Mouse (Mus musculus) midbrain, embryonic 16.5 days (tissue): ENCODE measurements around the gene Cmas. TPM values are rescaled to one million over a fixed set of nuclear protein-coding genes. Genes with fewer than 3 reads are reported as not detected.

ENCODE experiments used
- ATAC-seq: fragments of 200-750 bp; cut with Nextera tagmentation; 2 replicates; pipeline ENCODE4 v1.8.0; 2017; ENCODE audit warnings: moderate TSS enrichment
- H3K27ac ChIP-seq: fragments of 300-500 bp; sonication (generic); 2 replicates; pipeline ENCODE4 v1.5.1; 2014; ENCODE audit warnings: mild to moderate bottlenecking, low read length, mixed read lengths
- H3K27me3 ChIP-seq: fragments of 300-500 bp; sonication (generic); 2 replicates; pipeline ENCODE4 v1.6.1; 2014; ENCODE audit warnings: low read depth, low read length, mixed read lengths; ENCODE audit not compliant: control insufficient read depth, insufficient read depth
- H3K36me3 ChIP-seq: fragments of 300-500 bp; sonication (generic); 2 replicates; pipeline ENCODE4 v1.6.1; 2014; ENCODE audit warnings: mild to moderate bottlenecking, low read length, moderate library complexity, mixed read lengths; ENCODE audit not compliant: control insufficient read depth, insufficient read depth
- H3K4me1 ChIP-seq: fragments of 300-500 bp; sonication (generic); 2 replicates; pipeline ENCODE4 v1.6.1; 2014; ENCODE audit warnings: mild to moderate bottlenecking, low read length, mixed read lengths; ENCODE audit not compliant: control insufficient read depth, insufficient read depth
- H3K4me2 ChIP-seq: fragments of 300-500 bp; sonication (generic); 2 replicates; pipeline ENCODE4 v1.6.1; 2014; ENCODE audit warnings: mild to moderate bottlenecking, low read length, mixed read lengths
- H3K4me3 ChIP-seq: fragments of 300-500 bp; sonication (generic); 2 replicates; pipeline ENCODE4 v1.5.1; 2014; ENCODE audit warnings: low read depth, mild to moderate bottlenecking, low read length, moderate library complexity, mixed read lengths
- H3K9ac ChIP-seq: fragments of 300-500 bp; sonication (generic); 2 replicates; pipeline ENCODE4 v1.6.1; 2014; ENCODE audit warnings: low read depth, low read length, mixed read lengths
- H3K9me3 ChIP-seq: fragments of 300-500 bp; sonication (generic); replicated peaks from 2 replicates; pipeline ENCODE4 v1.6.1; 2014; ENCODE audit warnings: mild to moderate bottlenecking, low read length, mixed read lengths; ENCODE audit not compliant: control insufficient read depth, poor library complexity, severe bottlenecking
- WGBS: fragments of 180-500 bp; shearing (Covaris S2); extraction: QIAGEN DNeasy Blood & Tissue Kit; methylation state at CpG from one replicate; pipeline ENCODE4 v1.1.7; 2014; 5-methylcytosine and 5-hydroxymethylcytosine counted together
- polyA plus RNA-seq: library from polyadenylated mRNA; unstranded; fragments of >200 nt; fragmentation: Nextera tagmentation; extraction: Ambion mirVana; gene quantifications from 2 replicates; pipeline ENCODE4 v1.2.1, GENCODE M21; 2015

The Cmas gene
- polyA plus RNA-seq, 1 experiment from 2014 or later: 226 TPM

DNA sequence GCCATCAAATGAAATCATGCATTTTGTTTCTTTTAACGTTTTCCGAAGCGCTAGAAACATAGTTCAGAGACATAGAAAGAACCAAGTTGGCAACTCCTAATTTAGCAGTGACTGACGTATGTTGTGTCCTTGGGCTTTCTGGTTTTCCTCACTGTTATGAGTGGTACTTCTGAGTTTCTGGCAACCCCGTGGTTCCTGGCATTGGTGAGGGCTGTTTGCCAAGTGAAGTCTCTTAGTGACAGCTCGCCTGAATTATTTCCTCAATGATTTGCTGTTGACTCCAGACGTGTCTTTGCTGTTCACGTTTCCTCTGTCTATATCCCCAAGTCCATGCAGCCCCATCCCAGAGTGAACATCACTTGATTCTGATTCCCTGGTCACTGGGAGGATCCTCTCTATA lies 34.8 kb upstream of the Cmas start:
- WGBS: 95% methylated on average over 8 of the region's 8 CpGs
- no peak overlapping the region for H3K4me3 ChIP-seq
- ATAC-seq: no peak
- no peaks in the 10 kb centered on the region for H3K4me1 ChIP-seq
- no peak overlapping the region for H3K27ac ChIP-seq
- no peak overlapping the region for H3K9ac ChIP-seq
- no peaks in the 10 kb centered on the region for H3K27me3 ChIP-seq
- no peak overlapping the region for H3K4me2 ChIP-seq
- no peaks in the 10 kb centered on the region for H3K9me3 ChIP-seq
- H3K36me3 ChIP-seq: no peaks in the 10 kb centered on the region

DNA sequence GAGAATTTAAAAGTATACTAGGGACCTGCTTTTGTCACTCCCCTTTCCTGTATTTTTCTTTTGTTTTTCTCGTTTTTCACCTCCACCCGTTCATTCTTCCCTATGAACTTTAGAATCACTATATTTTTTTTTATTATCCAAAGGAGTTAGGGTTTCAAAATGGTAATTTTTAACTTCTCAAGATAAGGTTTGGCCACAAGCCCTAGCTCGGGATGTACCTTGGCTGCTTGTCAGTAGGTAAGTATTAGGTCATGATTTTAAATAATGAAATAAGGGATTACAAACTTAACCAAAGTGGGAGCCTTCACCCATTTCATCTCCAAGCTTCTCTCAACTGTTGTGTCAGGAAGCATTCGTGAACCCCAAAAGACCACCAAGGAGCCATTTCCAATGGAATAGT lies 30.5 kb upstream of the Cmas start:
- no peaks in the 10 kb centered on the region for H3K36me3 ChIP-seq
- H3K4me1 ChIP-seq: no peaks in the 10 kb centered on the region
- no peak overlapping the region for H3K27ac ChIP-seq
- no peak overlapping the region for H3K9ac ChIP-seq
- H3K9me3 ChIP-seq: no peaks in the 10 kb centered on the region
- no peak overlapping the region for H3K4me3 ChIP-seq
- H3K4me2 ChIP-seq: no peak overlapping the region
- no peak for ATAC-seq
- no peaks in the 10 kb centered on the region for H3K27me3 ChIP-seq
- 94% methylated on average over 4 of the region's 4 CpGs for WGBS

DNA sequence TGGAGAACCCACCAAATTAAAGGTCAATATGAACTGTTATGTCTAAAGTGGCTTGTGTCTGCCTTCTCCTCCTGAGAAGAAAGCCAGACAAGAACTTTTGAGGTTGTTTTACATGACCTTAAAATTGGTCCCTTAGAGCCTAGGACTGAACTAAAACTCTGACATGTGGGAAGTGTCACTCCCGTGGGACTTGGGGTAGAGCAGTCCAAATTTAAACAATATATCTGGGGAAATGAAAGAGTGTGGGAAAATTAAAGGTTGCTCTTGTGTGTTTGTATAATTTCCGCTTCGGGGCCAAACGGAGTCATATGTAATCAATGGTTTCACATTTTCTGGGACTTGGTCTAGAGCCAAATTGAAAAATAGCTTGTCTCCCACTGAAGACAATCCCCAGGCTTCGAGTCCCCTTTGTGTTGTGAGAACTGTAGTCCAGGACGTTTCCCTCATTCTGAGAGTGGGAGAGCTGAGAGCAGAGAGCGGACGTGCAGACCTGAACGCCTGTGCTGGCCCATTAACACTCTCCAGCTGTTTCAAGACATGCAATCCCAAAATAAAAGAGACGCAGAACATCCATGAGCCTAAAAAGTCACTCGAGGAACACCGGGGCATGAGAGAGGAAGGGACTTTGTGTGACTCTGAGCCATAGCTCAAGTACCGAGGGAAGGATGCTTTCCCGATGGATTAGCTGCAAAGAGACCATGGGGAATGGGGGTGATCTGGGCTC lies 23.8 kb upstream of the Cmas start:
- no peak overlapping the region for H3K4me2 ChIP-seq
- WGBS: 73% methylated on average over 14 of the region's 14 CpGs
- no peaks in the 10 kb centered on the region for H3K9me3 ChIP-seq
- no peak for ATAC-seq
- H3K4me3 ChIP-seq: no peak overlapping the region
- H3K27me3 ChIP-seq: no peaks in the 10 kb centered on the region
- no peak overlapping the region for H3K27ac ChIP-seq
- H3K36me3 ChIP-seq: no peaks in the 10 kb centered on the region
- no peaks in the 10 kb centered on the region for H3K4me1 ChIP-seq
- no peak overlapping the region for H3K9ac ChIP-seq

DNA sequence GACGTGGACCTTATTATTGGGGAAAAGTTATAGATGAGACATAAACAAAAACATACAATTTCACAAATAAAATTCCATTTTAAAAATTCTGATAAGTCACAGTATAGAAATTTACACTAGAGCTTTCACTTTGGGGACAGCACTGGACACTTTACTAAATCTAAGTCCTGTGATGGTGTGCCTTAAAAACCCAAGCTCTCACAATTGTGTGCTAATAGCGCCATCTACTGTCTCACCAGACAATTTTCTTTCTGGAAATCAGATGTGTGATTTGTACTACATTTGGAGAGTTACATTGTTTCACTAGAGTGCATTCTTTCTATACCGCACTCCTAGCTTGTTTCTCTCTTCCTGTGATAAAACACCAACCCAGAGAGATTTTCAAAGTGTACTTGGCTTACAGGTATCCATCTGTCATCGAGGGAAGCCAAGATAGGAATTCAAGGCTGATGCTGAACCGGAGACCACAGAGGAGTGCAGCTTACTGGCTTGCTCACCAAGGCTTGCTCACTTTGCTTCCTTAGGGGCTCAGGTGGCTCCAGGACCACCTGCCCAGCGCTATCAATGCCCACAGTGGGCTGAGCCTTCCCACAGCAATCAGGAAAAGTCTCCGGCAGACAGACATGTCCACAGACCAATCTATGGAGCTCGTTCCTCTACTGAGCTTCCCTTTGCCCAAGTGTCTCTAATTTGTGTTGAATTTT lies 21.0 kb upstream of the Cmas start:
- ATAC-seq: no peak
- H3K9ac ChIP-seq: no peak overlapping the region
- H3K4me1 ChIP-seq: no peaks in the 10 kb centered on the region
- no peak overlapping the region for H3K4me3 ChIP-seq
- H3K4me2 ChIP-seq: no peak overlapping the region
- no peaks in the 10 kb centered on the region for H3K27me3 ChIP-seq
- H3K9me3 ChIP-seq: no peaks in the 10 kb centered on the region
- H3K27ac ChIP-seq: no peak overlapping the region
- H3K36me3 ChIP-seq: no peaks in the 10 kb centered on the region
- WGBS: 51% methylated on average over 8 of the region's 8 CpGs

DNA sequence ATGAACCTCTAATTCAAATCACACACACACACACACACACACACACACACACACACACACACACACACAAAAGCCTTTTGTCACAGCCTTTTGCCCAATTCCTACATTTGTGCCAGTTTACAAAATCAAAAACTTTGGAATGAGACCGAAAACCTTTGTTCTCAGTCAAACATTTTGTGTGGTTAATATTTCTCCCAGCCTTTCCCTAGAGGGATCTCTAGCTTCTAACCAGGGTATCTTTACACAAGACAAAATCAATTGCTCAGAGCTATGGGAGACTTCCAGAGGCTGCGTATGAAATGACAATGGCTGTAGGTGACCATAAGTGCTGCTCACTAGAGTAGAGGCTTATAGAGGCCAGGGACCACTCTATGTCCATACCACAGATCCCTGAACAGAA lies 18.3 kb upstream of the Cmas start:
- Histone ChIP-seq H3K27me3 (no peaks in the 10 kb centered on the region), H3K4me3 (no peak overlapping the region), H3K9me3 (no peaks in the 10 kb centered on the region), H3K4me1 (no peaks in the 10 kb centered on the region), H3K36me3 (no peaks in the 10 kb centered on the region), H3K27ac (no peak overlapping the region), H3K4me2 (no peak overlapping the region), H3K9ac (no peak overlapping the region)
- 97% methylated on average over 2 of the region's 2 CpGs for WGBS
- ATAC-seq: no peak

DNA sequence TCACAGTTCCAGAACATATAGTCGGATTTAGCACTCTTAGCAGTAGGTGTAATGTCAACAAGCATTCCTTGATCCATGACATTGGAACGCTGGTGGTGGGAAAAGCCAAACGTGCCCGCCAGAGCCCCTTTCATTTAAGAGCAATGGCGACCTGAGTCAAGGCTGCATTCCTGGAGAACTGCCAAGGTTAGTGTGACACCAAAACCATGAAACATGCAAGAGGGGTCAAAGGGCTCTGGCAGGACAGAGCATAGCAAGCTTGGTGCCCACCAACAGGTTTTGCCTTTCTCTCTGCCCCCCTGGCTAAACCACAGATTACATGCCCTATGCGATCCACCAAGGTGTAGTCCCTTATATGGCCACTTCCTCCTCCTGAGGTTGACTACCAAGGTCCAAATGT lies 17.8 kb upstream of the Cmas start:
- no peaks in the 10 kb centered on the region for H3K9me3 ChIP-seq
- WGBS: 87% methylated on average over 6 of the region's 6 CpGs
- H3K36me3 ChIP-seq: no peaks in the 10 kb centered on the region
- H3K9ac ChIP-seq: no peak overlapping the region
- no peaks in the 10 kb centered on the region for H3K4me1 ChIP-seq
- H3K4me2 ChIP-seq: no peak overlapping the region
- no peak for ATAC-seq
- H3K27ac ChIP-seq: no peak overlapping the region
- H3K27me3 ChIP-seq: no peaks in the 10 kb centered on the region
- H3K4me3 ChIP-seq: no peak overlapping the region

DNA sequence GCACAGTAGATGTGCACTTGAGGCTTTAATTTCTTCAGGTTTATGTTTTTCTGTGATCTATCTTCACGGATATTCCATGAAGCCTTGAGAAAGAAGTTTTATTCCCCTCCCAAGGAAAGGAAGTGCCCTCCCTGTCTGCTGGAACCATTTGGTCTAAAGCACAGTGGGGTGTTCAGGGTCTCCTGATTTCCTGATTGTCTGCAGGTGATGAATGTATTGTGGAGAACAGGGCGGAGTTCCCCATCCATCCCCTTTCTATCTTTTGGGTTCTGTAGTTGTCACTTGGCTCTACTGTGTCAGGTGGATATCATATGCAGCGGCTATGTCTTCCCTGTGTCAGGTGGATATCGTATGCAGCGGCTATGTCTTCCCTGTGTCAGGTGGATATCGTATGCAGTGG lies 14.7 kb upstream of the Cmas start:
- Histone ChIP-seq H3K27ac (no peak overlapping the region), H3K36me3 (no peaks in the 10 kb centered on the region), H3K4me2 (no peak overlapping the region), H3K4me1 (no peaks in the 10 kb centered on the region), H3K9me3 (no peaks in the 10 kb centered on the region), H3K27me3 (no peaks in the 10 kb centered on the region), H3K4me3 (no peak overlapping the region), H3K9ac (no peak overlapping the region)
- no peak for ATAC-seq
- 88% methylated on average over 6 of the region's 6 CpGs for WGBS

DNA sequence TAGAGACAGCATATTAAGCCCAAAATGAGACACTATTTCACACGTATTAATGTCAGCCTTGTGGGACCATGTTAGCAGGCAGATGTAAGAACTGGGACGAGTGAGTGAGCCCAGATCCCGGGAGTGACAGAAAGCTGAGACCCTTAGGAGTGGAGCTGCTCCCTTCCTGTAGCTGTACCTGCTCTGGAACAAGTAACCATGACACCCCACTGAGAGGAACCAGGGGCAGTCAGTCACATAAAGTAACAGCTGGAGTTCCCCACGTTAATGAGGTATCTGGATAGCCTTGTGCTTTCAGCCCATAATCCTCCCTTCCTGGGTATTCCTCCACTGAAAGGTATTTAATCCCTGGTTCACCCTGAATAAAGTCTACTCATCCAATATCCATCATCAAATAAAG lies 13.3 kb upstream of the Cmas start:
- Histone ChIP-seq H3K9ac (no peak overlapping the region), H3K4me1 (no peaks in the 10 kb centered on the region), H3K9me3 (no peaks in the 10 kb centered on the region), H3K27me3 (no peaks in the 10 kb centered on the region), H3K4me3 (no peak overlapping the region), H3K36me3 (no peaks in the 10 kb centered on the region), H3K4me2 (no peak overlapping the region), H3K27ac (no peak overlapping the region)
- no peak for ATAC-seq
- 59% methylated on average over 4 of the region's 4 CpGs for WGBS

DNA sequence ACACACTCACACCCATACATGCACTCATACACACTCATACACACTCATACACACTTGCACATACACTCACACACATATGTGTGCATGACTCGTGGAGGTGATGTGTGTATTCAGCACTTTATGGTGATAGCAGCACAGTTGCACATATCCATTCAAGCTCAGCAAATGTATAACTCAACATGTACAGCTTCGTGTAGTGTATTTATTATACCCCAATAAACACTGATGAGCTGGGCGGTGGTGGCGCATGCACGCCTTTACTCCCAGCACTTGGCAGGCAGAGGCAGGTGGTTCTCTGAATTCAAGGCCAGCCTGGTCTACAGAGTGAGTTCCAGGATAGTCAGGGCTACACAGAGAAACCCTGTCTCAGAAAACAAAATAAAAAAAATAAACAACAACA lies 11.0 kb upstream of the Cmas start:
- no peak overlapping the region for H3K27ac ChIP-seq
- no peak overlapping the region for H3K4me2 ChIP-seq
- no peaks in the 10 kb centered on the region for H3K36me3 ChIP-seq
- H3K4me1 ChIP-seq: no peaks in the 10 kb centered on the region
- WGBS: 96% methylated on average over 5 of the region's 5 CpGs
- H3K9ac ChIP-seq: no peak overlapping the region
- H3K4me3 ChIP-seq: no peak overlapping the region
- H3K27me3 ChIP-seq: no peaks in the 10 kb centered on the region
- no peak for ATAC-seq
- no peaks in the 10 kb centered on the region for H3K9me3 ChIP-seq
